ENCODE assay signal across 23 mouse cellular contexts in genomic region chr1:81738384-81738783, GRCm38 (mm10).
A peak's percentile ranks its signal among the peaks of the same experiment; 100 is the strongest.
DNase-seq lines count a peak whose midpoint lies in the region; ATAC-seq and TF ChIP-seq lines count a peak whose summit lies in the region.
"Had no signal": no experiment of that assay in that cellular context is flagged by ENCODE, and none has a peak within 500 bp of the region (broad histone marks: within the 10 kb centered on the region; RNA-seq: fewer than 3 reads in every experiment).

No protein-coding gene starts in this region.

- H3K9me3 ChIP-seq in forebrain, embryonic 10.5 days, result no peaks in the 10 kb centered on the region
- H3K9me3 ChIP-seq in forebrain, embryonic 13.5 days (replicated peaks), result no peaks in the 10 kb centered on the region
- H3K9me3 ChIP-seq: heart, embryonic 10.5 days; hindbrain, embryonic 10.5 days; limb, embryonic 13.5 days; liver, embryonic 13.5 days; neural tube, embryonic 12.5 days had no signal

- H3K27me3 ChIP-seq in forebrain, embryonic 10.5 days (ENCODE audit: poor library complexity, severe bottlenecking), result no peaks in the 10 kb centered on the region
- H3K27me3 ChIP-seq in forebrain, embryonic 13.5 days, result no peaks in the 10 kb centered on the region
- H3K27me3 ChIP-seq in kidney, adult 2 months (replicated peaks; ENCODE audit: control insufficient read depth, insufficient read depth, low read length), result no peaks in the 10 kb centered on the region
- H3K27me3 ChIP-seq: limb, embryonic 13.5 days; liver, embryonic 13.5 days; neural tube, embryonic 12.5 days had no signal

- DNase-seq in forebrain, embryonic 10.5 days (ENCODE audit: extremely low spot score, low spot score), result no peak
- peak; percentile 21 for DNase-seq in kidney, postnatal 14 days
- DNase-seq in kidney, adult 2 months, result no peak
- peak; percentile 56 for DNase-seq in embryo, embryonic 10 days (ENCODE audit: low spot score)
- DNase-seq in mesoderm, embryonic 11.5 days (ENCODE audit: low read depth, low spot score), result peak; percentile 69
- DNase-seq in urinary bladder, adult 2 months (ENCODE audit: low spot score), result no peak
- no peak for DNase-seq in thymus, postnatal 0 days (ENCODE audit: low spot score)
- DNase-seq: adrenal gland, postnatal 25 days; cerebellum, adult 9-10 months; kidney, adult 11 months; kidney, postnatal 36 days; layer of hippocampus, postnatal 36 days; liver, embryonic 13.5 days; lung, adult 2 months; midbrain, embryonic 14.5 days; right cerebral cortex, postnatal 25 days; spleen, adult 18-20 months; thymus, postnatal 25 days had no signal

- H3K9ac ChIP-seq in forebrain, embryonic 13.5 days, result no peak overlapping the region
- H3K9ac ChIP-seq: limb, embryonic 13.5 days; liver, embryonic 13.5 days; neural tube, embryonic 12.5 days had no signal

- 0 out of 2 replicates have a peak overlapping the region, but pooled peaks have one; percentile 30 for H3K27ac ChIP-seq in forebrain, embryonic 10.5 days
- no peak overlapping the region for H3K27ac ChIP-seq in forebrain, embryonic 13.5 days
- H3K27ac ChIP-seq in kidney, adult 2 months (ENCODE audit: insufficient read depth, low read depth, low read length), result no peak overlapping the region
- H3K27ac ChIP-seq: heart, embryonic 10.5 days; hindbrain, embryonic 10.5 days; limb, embryonic 13.5 days; liver, embryonic 13.5 days; neural tube, embryonic 12.5 days had no signal

- no peak for ATAC-seq in forebrain, embryonic 13.5 days

- TF ChIP-seq CTCF in kidney, adult 2 months (conservative IDR thresholded peaks at IDR 0.05; ENCODE audit: insufficient read depth, insufficient read length, low read depth, low read length), result no peak

- no peak overlapping the region for H3K4me2 ChIP-seq in forebrain, embryonic 13.5 days
- H3K4me2 ChIP-seq: limb, embryonic 13.5 days; liver, embryonic 13.5 days; neural tube, embryonic 12.5 days had no signal

- TF ChIP-seq POLR2A in kidney, adult 2 months (IDR thresholded peaks at IDR 0.05; ENCODE audit: low read depth, low read length), result no peak

- H3K4me1 ChIP-seq in forebrain, embryonic 10.5 days, result peaks cover 18% of the 10 kb centered on the region
- H3K4me1 ChIP-seq in forebrain, embryonic 13.5 days, result 0 out of 2 replicates have a peak, but pooled peaks cover 4% of the 10 kb centered on the region
- H3K4me1 ChIP-seq in kidney, adult 2 months (ENCODE audit: control insufficient read depth, insufficient read depth, low read length), result no peaks in the 10 kb centered on the region
- H3K4me1 ChIP-seq: heart, embryonic 10.5 days; liver, embryonic 13.5 days had no signal

- H3K36me3 ChIP-seq in forebrain, embryonic 10.5 days (replicated peaks), result no peaks in the 10 kb centered on the region
- no peaks in the 10 kb centered on the region for H3K36me3 ChIP-seq in forebrain, embryonic 13.5 days (ENCODE audit: poor library complexity, severe bottlenecking)
- H3K36me3 ChIP-seq in kidney, adult 2 months (ENCODE audit: control insufficient read depth, insufficient read depth, low read length), result no peaks in the 10 kb centered on the region
- H3K36me3 ChIP-seq: heart, embryonic 10.5 days; hindbrain, embryonic 10.5 days; limb, embryonic 13.5 days; liver, embryonic 13.5 days; neural tube, embryonic 12.5 days had no signal

- no peak overlapping the region for H3K4me3 ChIP-seq in forebrain, embryonic 10.5 days
- H3K4me3 ChIP-seq in forebrain, embryonic 13.5 days, result no peak overlapping the region
- H3K4me3 ChIP-seq in kidney, adult 2 months (ENCODE audit: insufficient read depth, low read depth, low read length), result no peak overlapping the region
- H3K4me3 ChIP-seq: heart, embryonic 10.5 days; hindbrain, embryonic 10.5 days; limb, embryonic 13.5 days; liver, embryonic 13.5 days; neural tube, embryonic 12.5 days had no signal

- 35% methylated on average over 2 of the region's 2 CpGs for WGBS in forebrain, embryonic 10.5 days
- 24% methylated on average over 2 of the region's 2 CpGs for WGBS in forebrain, embryonic 13.5 days
- 34% methylated on average over 2 of the region's 2 CpGs for WGBS in kidney, adult 2 months

Comparison
In these comparisons a context has a peak if more than half of its experiments do, and no peak if none do; other contexts are left out.
1. DNase-seq: peak in kidney, postnatal 14 days (single experiment), embryo, embryonic 10 days (single experiment) and mesoderm, embryonic 11.5 days (single experiment); none in forebrain, embryonic 10.5 days (single experiment), kidney, adult 2 months (single experiment), urinary bladder, adult 2 months (single experiment) and thymus, postnatal 0 days (single experiment).